Mouse (Mus musculus) MEL (cell line): ENCODE data around the gene Tyw1.

Source experiments
- CTCF ChIP-seq, 3 experiments: IDR thresholded peaks in 2 of 3; conservative IDR thresholded peaks in 1 of 3; 2 replicates each; pipeline ENCODE4 v1.5.1; 2011 to 2012; ENCODE audit warnings: low read length in 3 of 3, low read depth in 2 of 3, mild to moderate bottlenecking in 2 of 3, improper control_type of control experiment in 1 of 3, inconsistent platforms in 1 of 3, mixed read lengths in 1 of 3, moderate library complexity in 1 of 3; ENCODE audit not compliant: control insufficient read depth in 1 of 3, insufficient read depth in 1 of 3, poor library complexity in 1 of 3, severe bottlenecking in 1 of 3
- GATA1 ChIP-seq: IDR thresholded peaks from 2 replicates; pipeline ENCODE4 v1.6.1; 2011; ENCODE audit warnings: low read depth, low read length, improper control_type of control experiment
- HCFC1 ChIP-seq: IDR thresholded peaks from 2 replicates; pipeline ENCODE4 v1.6.1; 2012; ENCODE audit warnings: low read depth, mild to moderate bottlenecking, inconsistent platforms, low read length, improper control_type of control experiment, moderate library complexity
- KAT2A ChIP-seq: conservative IDR thresholded peaks from 2 replicates; pipeline ENCODE4 v1.6.1; 2012; ENCODE audit warnings: low read depth, low read length, improper control_type of control experiment, inconsistent platforms
- MAX ChIP-seq: IDR thresholded peaks from 2 replicates; pipeline ENCODE4 v1.6.1; 2011; ENCODE audit warnings: low read length, improper control_type of control experiment
- MEF2A ChIP-seq: IDR thresholded peaks from 2 replicates; pipeline ENCODE4 v1.6.1; 2014; ENCODE audit warnings: low read depth, mild to moderate bottlenecking, inconsistent platforms, low read length, improper control_type of control experiment; ENCODE audit not compliant: poor library complexity, insufficient replicate concordance, severe bottlenecking; ENCODE audit errors: extremely low read depth
- MYC ChIP-seq: IDR thresholded peaks from 2 replicates; pipeline ENCODE4 v1.6.1; 2011; ENCODE audit warnings: low read depth, mild to moderate bottlenecking, low read length, improper control_type of control experiment, moderate library complexity
- POLR2A ChIP-seq, 2 experiments: IDR thresholded peaks; 2 replicates each; pipeline ENCODE4 v1.6.1; 2011 to 2012; ENCODE audit warnings: low read length in 2 of 2, mild to moderate bottlenecking in 2 of 2, control low read depth in 1 of 2, improper control_type of control experiment in 1 of 2, low read depth in 1 of 2, moderate library complexity in 1 of 2; ENCODE audit not compliant: control insufficient read depth in 1 of 2, insufficient read depth in 1 of 2, poor library complexity in 1 of 2
- POLR2AphosphoS2 ChIP-seq: IDR thresholded peaks from 2 replicates; pipeline ENCODE4 v1.6.1; 2011; ENCODE audit warnings: low read length, improper control_type of control experiment
- RAD21 ChIP-seq: IDR thresholded peaks from 2 replicates; pipeline ENCODE4 v1.6.1; 2011; ENCODE audit warnings: mild to moderate bottlenecking, low read depth, low read length, improper control_type of control experiment
- TAL1 ChIP-seq: IDR thresholded peaks from 2 replicates; pipeline ENCODE4 v1.6.1; 2012; ENCODE audit warnings: mild to moderate bottlenecking, inconsistent platforms, low read length, moderate library complexity, mixed read lengths
- USF1 ChIP-seq: IDR thresholded peaks from 2 replicates; pipeline ENCODE4 v1.6.1; 2014; ENCODE audit warnings: low read depth, mild to moderate bottlenecking, inconsistent platforms, low read length, improper control_type of control experiment, moderate library complexity
- USF2 ChIP-seq, 2 experiments: IDR thresholded peaks; 2 replicates each; pipeline ENCODE4 v1.6.1; 2011 to 2012; ENCODE audit warnings: improper control_type of control experiment in 2 of 2, low read length in 2 of 2, borderline replicate concordance in 1 of 2, inconsistent platforms in 1 of 2, low read depth in 1 of 2, mild to moderate bottlenecking in 1 of 2; ENCODE audit not compliant: insufficient read depth in 1 of 2

GRCm38 (mm10) chr5:130296071-130296470 lies 40.7 kb downstream of the Tyw1 start:
- TF ChIP-seq USF1, result no peak
- TF ChIP-seq MAX, result no peak
- TF ChIP-seq CTCF (IDR thresholded peaks at IDR 0.05 in 2 of 3, conservative IDR thresholded peaks at IDR 0.05 in 1 of 3; ENCODE audit: control insufficient read depth in 1 of 3, insufficient read depth in 1 of 3, low read depth in 2 of 3, low read length in 3 of 3, poor library complexity in 1 of 3, severe bottlenecking in 1 of 3), result peak; percentile 40 to 53 (median 51); a peak in 5 of 6 replicates
- no peak for TF ChIP-seq GATA1
- TF ChIP-seq KAT2A, result no peak
- no peak for TF ChIP-seq POLR2A (IDR thresholded peaks at IDR 0.05; ENCODE audit: control insufficient read depth in 1 of 2, insufficient read depth in 1 of 2, low read depth in 1 of 2, low read length in 2 of 2, poor library complexity in 1 of 2)
- TF ChIP-seq POLR2AphosphoS2, result no peak
- TF ChIP-seq MYC, result no peak
- peak; percentile 29 for TF ChIP-seq RAD21
- TF ChIP-seq TAL1, result no peak
- TF ChIP-seq HCFC1, result no peak
- TF ChIP-seq MEF2A, result no peak
- no peak for TF ChIP-seq USF2 (IDR thresholded peaks at IDR 0.05; ENCODE audit: borderline replicate concordance in 1 of 2, insufficient read depth in 1 of 2, low read depth in 1 of 2, low read length in 2 of 2)
